Comparison of ENCODE assay signal across 9 mouse cellular contexts in the genomic region with DNA sequence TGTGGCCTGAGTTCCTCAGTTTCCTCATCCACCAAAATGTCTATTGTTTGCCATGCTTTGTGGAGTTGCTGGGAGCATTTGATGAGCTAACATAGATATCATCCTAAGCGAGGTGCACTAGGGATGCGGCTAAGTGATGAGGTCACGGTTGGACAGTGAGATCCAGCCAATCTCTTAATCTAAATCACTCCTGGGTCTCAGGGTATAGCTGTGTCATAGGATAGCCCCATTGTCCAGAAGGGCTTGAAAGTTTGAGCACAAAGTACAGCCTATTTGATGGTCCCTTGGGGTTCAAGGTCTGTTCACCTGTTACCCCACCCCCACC. TPM values are rescaled to one million over a fixed set of nuclear protein-coding genes. Genes with fewer than 3 reads are reported as not detected.
A peak's percentile ranks its signal among the peaks of the same experiment; 100 is the strongest.
DNase-seq lines count a peak whose midpoint lies in the region; ATAC-seq and TF ChIP-seq lines count a peak whose summit lies in the region.
"Had no signal": no experiment of that assay in that cellular context is flagged by ENCODE, and none has a peak within 500 bp of the region (broad histone marks: within the 10 kb centered on the region; RNA-seq: fewer than 3 reads in every experiment).

No protein-coding gene starts in this region.

- H3K27ac ChIP-seq in lung, embryonic 15.5 days, result peak overlapping the region; percentile 87
- peak overlapping the region; percentile 59; the same call in 1 of the 2 replicates for H3K27ac ChIP-seq in forebrain, embryonic 16.5 days (ENCODE audit: low read length)
- peak overlapping the region; percentile 90 for H3K27ac ChIP-seq in limb, embryonic 14.5 days (replicated peaks; ENCODE audit: low read depth, low read length)
- peak overlapping the region; percentile 94 for H3K27ac ChIP-seq in stomach, embryonic 14.5 days (ENCODE audit: low read length)

- no peak overlapping the region for H3K9ac ChIP-seq in lung, embryonic 15.5 days
- H3K9ac ChIP-seq in forebrain, embryonic 16.5 days (replicated peaks; ENCODE audit: low read depth, low read length), result no peak overlapping the region
- no peak overlapping the region for H3K9ac ChIP-seq in limb, embryonic 14.5 days (ENCODE audit: low read depth, low read length, severe bottlenecking)
- H3K9ac ChIP-seq in stomach, embryonic 14.5 days (replicated peaks; ENCODE audit: low read depth, low read length), result no peak overlapping the region

- 64% methylated on average over 3 of the region's 3 CpGs for WGBS in lung, embryonic 15.5 days
- WGBS in forebrain, embryonic 16.5 days, result 69% methylated on average over 3 of the region's 3 CpGs
- 74% methylated on average over 3 of the region's 3 CpGs for WGBS in limb, embryonic 14.5 days
- 63% methylated on average over 3 of the region's 3 CpGs for WGBS in stomach, embryonic 14.5 days

- peaks cover 26% of the 10 kb centered on the region for H3K27me3 ChIP-seq in lung, embryonic 15.5 days
- peaks cover 8% of the 10 kb centered on the region; the same call in 1 of the 2 replicates for H3K27me3 ChIP-seq in forebrain, embryonic 16.5 days (replicated peaks; ENCODE audit: control insufficient read depth, insufficient read depth, low read length)
- no peaks in the 10 kb centered on the region for H3K27me3 ChIP-seq in limb, embryonic 14.5 days (ENCODE audit: control insufficient read depth, insufficient read depth, low read length)
- no peaks in the 10 kb centered on the region for H3K27me3 ChIP-seq in stomach, embryonic 14.5 days (ENCODE audit: control insufficient read depth, insufficient read depth, low read length)

- no peak overlapping the region for H3K4me3 ChIP-seq in lung, embryonic 15.5 days
- H3K4me3 ChIP-seq in forebrain, embryonic 16.5 days (replicated peaks; ENCODE audit: low read length), result no peak overlapping the region
- 0 out of 2 replicates have a peak overlapping the region, but pooled peaks have one; percentile 73 for H3K4me3 ChIP-seq in limb, embryonic 14.5 days (replicated peaks; ENCODE audit: low read length)
- H3K4me3 ChIP-seq in stomach, embryonic 14.5 days (ENCODE audit: low read depth, low read length), result no peak overlapping the region

- H3K4me1 ChIP-seq in lung, embryonic 15.5 days, result peaks cover 68% of the 10 kb centered on the region
- H3K4me1 ChIP-seq in forebrain, embryonic 16.5 days (replicated peaks; ENCODE audit: control insufficient read depth, insufficient read depth, low read length), result peaks cover 60% of the 10 kb centered on the region
- peaks cover 54% of the 10 kb centered on the region for H3K4me1 ChIP-seq in limb, embryonic 14.5 days (ENCODE audit: control insufficient read depth, insufficient read depth, low read length)
- H3K4me1 ChIP-seq in stomach, embryonic 14.5 days (ENCODE audit: control insufficient read depth, insufficient read depth, low read length), result peaks cover 63% of the 10 kb centered on the region

- peaks cover 2% of the 10 kb centered on the region; the same call in 1 of the 2 replicates for H3K36me3 ChIP-seq in lung, embryonic 15.5 days
- H3K36me3 ChIP-seq in forebrain, embryonic 16.5 days (ENCODE audit: control insufficient read depth, insufficient read depth), result no peaks in the 10 kb centered on the region
- H3K36me3 ChIP-seq in limb, embryonic 14.5 days (ENCODE audit: control insufficient read depth, insufficient read depth, low read length), result 0 out of 2 replicates have a peak, but pooled peaks cover 3% of the 10 kb centered on the region
- no peaks in the 10 kb centered on the region for H3K36me3 ChIP-seq in stomach, embryonic 14.5 days (ENCODE audit: control insufficient read depth, insufficient read depth, low read length)

- DNase-seq in lung, postnatal 14 days, result no peak
- no peak for DNase-seq in limb, embryonic 14.5 days (ENCODE audit: low spot score)
- no peak for DNase-seq in spleen, postnatal 36 days (ENCODE audit: low spot score in 2 of 2)
- DNase-seq in thymus, postnatal 14 days, result no peak
- no peak for DNase-seq in layer of hippocampus, postnatal 25 days (ENCODE audit: extremely low spot score in 1 of 2, low spot score in 1 of 2)

- H3K9me3 ChIP-seq in lung, embryonic 15.5 days, result no peaks in the 10 kb centered on the region
- no peaks in the 10 kb centered on the region for H3K9me3 ChIP-seq in forebrain, embryonic 16.5 days (ENCODE audit: control insufficient read depth, low read length)
- H3K9me3 ChIP-seq in limb, embryonic 14.5 days (ENCODE audit: control insufficient read depth, low read length), result no peaks in the 10 kb centered on the region
- H3K9me3 ChIP-seq in stomach, embryonic 14.5 days (ENCODE audit: control insufficient read depth, low read depth, low read length), result no peaks in the 10 kb centered on the region
- H3K9me3 ChIP-seq: megakaryocyte, embryonic 14.5 days had no signal

- H3K4me2 ChIP-seq in lung, embryonic 15.5 days, result peak overlapping the region; percentile 98
- H3K4me2 ChIP-seq in forebrain, embryonic 16.5 days (ENCODE audit: low read length), result peak overlapping the region; percentile 96
- H3K4me2 ChIP-seq in limb, embryonic 14.5 days (replicated peaks; ENCODE audit: low read depth, low read length, severe bottlenecking), result peak overlapping the region; percentile 96
- peak overlapping the region; percentile 89; the same call in 1 of the 2 replicates for H3K4me2 ChIP-seq in stomach, embryonic 14.5 days (replicated peaks; ENCODE audit: low read depth, low read length)

- TF ChIP-seq POLR2A in limb, embryonic 14.5 days (IDR thresholded peaks at IDR 0.05; ENCODE audit: borderline replicate concordance, extremely low read depth, insufficient read depth, insufficient read length), result no peak

- no peak for ATAC-seq in lung, embryonic 15.5 days (ENCODE audit: borderline replicate concordance, extremely low read depth, low FRiP score, low TSS enrichment)
- ATAC-seq in forebrain, embryonic 16.5 days, result no peak
- no peak for ATAC-seq in limb, embryonic 14.5 days (ENCODE audit: low FRiP score, low read depth)
- ATAC-seq in stomach, embryonic 14.5 days (ENCODE audit: insufficient number of reproducible peaks, insufficient read depth, low FRiP score, low read depth), result no peak

RNA-seq across cellular contexts. Expression of gene Ntn3, which starts 0.5 kb away (rescaled TPM):
- polyA plus RNA-seq in lung, embryonic 15.5 days (2015; fragmentation: Nextera tagmentation; extraction: Ambion mirVana), result 6.1 and 6.7 TPM in 2 replicates
- 4.7 and 5.2 TPM in 2 replicates for polyA plus RNA-seq in forebrain, embryonic 16.5 days (2015; fragmentation: Nextera tagmentation; extraction: Ambion mirVana)
- 32.6 and 42.5 TPM in 2 replicates for polyA plus RNA-seq in limb, embryonic 14.5 days (2012; rRNA removed)
- 14.5 and 19.8 TPM in 2 replicates for polyA plus RNA-seq in limb, embryonic 14.5 days (2014; fragmentation: Nextera tagmentation; extraction: Ambion mirVana)
- polyA plus RNA-seq in stomach, embryonic 14.5 days (2014; fragmentation: Nextera tagmentation; extraction: Ambion mirVana), result 10.2 and 10.4 TPM in 2 replicates
- total RNA-seq in layer of hippocampus, postnatal 25 days (2021), result 10 to 100 TPM; 10.8 to 11.0 TPM

RNA-seq across cellular contexts. Expression of gene Tbc1d24, which starts 4.5 kb away (rescaled TPM):
- 4.7 and 5.4 TPM in 2 replicates for polyA plus RNA-seq in lung, embryonic 15.5 days (2015; fragmentation: Nextera tagmentation; extraction: Ambion mirVana)
- polyA plus RNA-seq in forebrain, embryonic 16.5 days (2015; fragmentation: Nextera tagmentation; extraction: Ambion mirVana), result 20.6 and 24.6 TPM in 2 replicates
- 31.9 and 52.5 TPM in 2 replicates for polyA plus RNA-seq in limb, embryonic 14.5 days (2012; rRNA removed)
- polyA plus RNA-seq in limb, embryonic 14.5 days (2014; fragmentation: Nextera tagmentation; extraction: Ambion mirVana), result 6.3 and 8.0 TPM in 2 replicates
- 6.3 and 8.3 TPM in 2 replicates for polyA plus RNA-seq in stomach, embryonic 14.5 days (2014; fragmentation: Nextera tagmentation; extraction: Ambion mirVana)
- 10 to 100 TPM; 60.1 to 64.2 TPM for total RNA-seq in layer of hippocampus, postnatal 25 days (2021)

RNA-seq across cellular contexts. Expression of gene Tedc2, which starts 10.8 kb away (rescaled TPM):
- 11.5 and 12.4 TPM in 2 replicates for polyA plus RNA-seq in lung, embryonic 15.5 days (2015; fragmentation: Nextera tagmentation; extraction: Ambion mirVana)
- polyA plus RNA-seq in forebrain, embryonic 16.5 days (2015; fragmentation: Nextera tagmentation; extraction: Ambion mirVana), result 10.2 and 12.2 TPM in 2 replicates
- 35.4 and 39.2 TPM in 2 replicates for polyA plus RNA-seq in limb, embryonic 14.5 days (2012; rRNA removed)
- 10.2 and 12.2 TPM in 2 replicates for polyA plus RNA-seq in limb, embryonic 14.5 days (2014; fragmentation: Nextera tagmentation; extraction: Ambion mirVana)
- polyA plus RNA-seq in stomach, embryonic 14.5 days (2014; fragmentation: Nextera tagmentation; extraction: Ambion mirVana), result 11.9 and 12.3 TPM in 2 replicates
- total RNA-seq in layer of hippocampus, postnatal 25 days (2021), result 10 to 100 TPM in 1 of 2 experiments, 1 to 10 TPM in 1; 8.4 to 10.0 TPM

RNA-seq across cellular contexts. Expression of gene Atp6v0c, which starts 40.4 kb away (rescaled TPM):
- polyA plus RNA-seq in lung, embryonic 15.5 days (2015; fragmentation: Nextera tagmentation; extraction: Ambion mirVana), result 447 and 455 TPM in 2 replicates
- 881 and 1,064 TPM in 2 replicates for polyA plus RNA-seq in forebrain, embryonic 16.5 days (2015; fragmentation: Nextera tagmentation; extraction: Ambion mirVana)
- 487 and 720 TPM in 2 replicates for polyA plus RNA-seq in limb, embryonic 14.5 days (2012; rRNA removed)
- polyA plus RNA-seq in limb, embryonic 14.5 days (2014; fragmentation: Nextera tagmentation; extraction: Ambion mirVana), result 511 and 522 TPM in 2 replicates
- 506 and 549 TPM in 2 replicates for polyA plus RNA-seq in stomach, embryonic 14.5 days (2014; fragmentation: Nextera tagmentation; extraction: Ambion mirVana)
- 1,000 to 10,000 TPM; 1,231 to 1,342 TPM for total RNA-seq in layer of hippocampus, postnatal 25 days (2021)

RNA-seq across cellular contexts. Expression of gene Ccnf, which starts 41.4 kb away (rescaled TPM):
- polyA plus RNA-seq in lung, embryonic 15.5 days (2015; fragmentation: Nextera tagmentation; extraction: Ambion mirVana), result 71.7 and 77.0 TPM in 2 replicates
- 26.0 and 32.0 TPM in 2 replicates for polyA plus RNA-seq in forebrain, embryonic 16.5 days (2015; fragmentation: Nextera tagmentation; extraction: Ambion mirVana)
- 35.4 and 36.6 TPM in 2 replicates for polyA plus RNA-seq in limb, embryonic 14.5 days (2012; rRNA removed)
- 41.8 and 49.9 TPM in 2 replicates for polyA plus RNA-seq in limb, embryonic 14.5 days (2014; fragmentation: Nextera tagmentation; extraction: Ambion mirVana)
- 57.6 and 67.1 TPM in 2 replicates for polyA plus RNA-seq in stomach, embryonic 14.5 days (2014; fragmentation: Nextera tagmentation; extraction: Ambion mirVana)
- 1 to 10 TPM; 4.1 to 6.6 TPM for total RNA-seq in layer of hippocampus, postnatal 25 days (2021)
